Mouse (Mus musculus): ENCODE data around the gene Gm10401. TPM values are rescaled to one million over a fixed set of nuclear protein-coding genes. Genes with fewer than 3 reads are reported as not detected.

The Gm10401 gene
- polyA plus RNA-seq (2014; fragmentation: Illumina TruSeq; extraction: RNeasy Lipid Tissue Mini Kit (QIAGEN cat#74804); ENCODE audit: low read depth, low replicate concordance), result not detected

GRCm38 (mm10) chr5:115098195-115098594 is at the start of gene Gm10401:
Gene Gm10401, minus strand, starts transcription at chr5:115098295.

DNA sequence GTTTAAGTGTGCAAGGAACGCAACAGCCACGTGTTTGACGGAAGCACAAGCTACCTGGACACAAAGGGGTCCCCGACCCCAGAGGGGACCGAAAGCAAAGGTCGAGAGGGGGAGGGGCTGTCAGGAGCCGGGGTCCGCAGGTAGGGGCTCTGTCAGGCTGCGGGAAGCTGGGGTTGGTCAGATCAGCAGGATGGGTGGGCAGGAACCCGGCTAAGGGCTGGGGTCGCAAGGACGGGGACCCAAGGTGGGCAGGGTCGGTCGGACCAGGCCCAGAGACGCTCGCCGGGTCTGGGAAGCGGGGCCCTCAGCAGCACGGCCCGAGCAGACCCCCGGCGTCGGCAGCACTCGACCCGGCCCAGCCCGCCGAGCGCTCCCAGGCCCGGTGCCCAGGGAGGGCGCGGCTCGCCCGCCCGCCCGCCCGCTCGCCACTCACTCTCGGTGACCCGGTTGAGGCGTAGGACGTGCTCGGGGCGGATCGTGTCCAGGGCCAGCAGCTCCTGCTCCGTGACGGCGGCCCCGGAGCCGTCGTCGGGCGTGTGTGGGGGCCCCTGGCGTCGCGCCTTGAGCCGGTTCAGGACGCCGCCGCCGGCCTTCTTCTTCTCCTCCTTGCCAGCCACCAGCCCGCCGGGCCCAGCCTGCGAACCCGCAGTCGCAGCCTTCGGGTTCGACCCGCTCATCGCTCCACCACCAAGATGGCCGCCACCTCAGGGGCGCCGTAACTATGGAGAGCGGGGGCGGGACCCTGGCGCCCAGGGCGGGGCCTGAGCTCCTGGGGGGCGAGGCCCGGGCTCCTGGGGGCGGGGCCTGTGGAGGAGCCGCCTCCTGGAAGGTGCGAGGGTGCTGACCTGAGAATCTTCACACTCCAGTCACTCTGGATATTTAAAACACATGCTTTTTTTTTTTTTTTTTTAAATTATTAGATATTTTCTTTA is 36.4 kb upstream of the Gm10401 start, which contains the start of gene Unc119b:
Gene Unc119b, minus strand, starts transcription at position 742 of the 932 bp plus-strand sequence.

DNA sequence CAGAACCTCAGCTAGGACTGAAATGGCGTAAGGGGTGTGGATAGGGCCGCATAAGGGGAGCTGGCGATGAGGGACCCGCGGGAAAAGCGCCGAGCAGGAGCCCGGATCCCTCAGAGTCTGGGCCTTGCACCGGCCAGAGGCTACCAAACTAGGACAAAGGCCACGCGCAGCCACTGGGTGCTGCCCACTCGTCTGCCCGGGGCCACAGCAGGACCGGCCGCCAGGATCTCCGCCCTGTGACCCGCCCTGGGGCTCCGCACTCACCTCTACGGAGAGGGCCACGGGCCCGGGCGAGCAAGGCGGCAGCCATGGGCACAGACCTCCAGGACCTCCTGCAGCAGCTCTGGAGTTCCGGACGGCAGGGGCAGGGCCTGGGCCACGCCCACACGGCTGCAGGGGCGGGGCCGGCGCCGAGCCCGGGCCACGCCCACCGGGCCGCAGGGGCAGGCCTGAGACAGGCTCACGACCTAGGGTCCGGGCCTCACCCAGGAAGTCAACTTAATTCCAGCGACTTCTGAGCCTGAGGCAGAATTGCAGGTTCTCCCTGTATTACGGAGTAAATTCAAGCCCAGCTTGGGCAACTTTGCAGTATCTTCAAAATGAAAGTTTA is 21.0 kb upstream of the Gm10401 start, which contains the start of gene Acads:
Gene Acads, minus strand, starts transcription at position 386 of the 610 bp plus-strand sequence.

Other genes with a start within 250 kb of the Gm10401 start
- gene 4930519G04Rik, start 244.6 kb downstream of the Gm10401 start, polyA plus RNA-seq (2014; fragmentation: Illumina TruSeq; extraction: RNeasy Lipid Tissue Mini Kit (QIAGEN cat#74804); ENCODE audit: low read depth, low replicate concordance), result not detected
- not detected for gene Gm9936, start 239.6 kb downstream of the Gm10401 start, polyA plus RNA-seq (2014; fragmentation: Illumina TruSeq; extraction: RNeasy Lipid Tissue Mini Kit (QIAGEN cat#74804); ENCODE audit: low read depth, low replicate concordance)
- 34.3 TPM for gene Oasl2, start 201.4 kb downstream of the Gm10401 start, polyA plus RNA-seq (2014; fragmentation: Illumina TruSeq; extraction: RNeasy Lipid Tissue Mini Kit (QIAGEN cat#74804); ENCODE audit: low read depth, low replicate concordance)
- not detected for gene Oasl1, start 175.1 kb downstream of the Gm10401 start, polyA plus RNA-seq (2014; fragmentation: Illumina TruSeq; extraction: RNeasy Lipid Tissue Mini Kit (QIAGEN cat#74804); ENCODE audit: low read depth, low replicate concordance)
- 1.5 TPM for gene 2210016L21Rik, start 156.1 kb downstream of the Gm10401 start, polyA plus RNA-seq (2014; fragmentation: Illumina TruSeq; extraction: RNeasy Lipid Tissue Mini Kit (QIAGEN cat#74804); ENCODE audit: low read depth, low replicate concordance)
- not detected for gene Hnf1a, start 127.2 kb downstream of the Gm10401 start, polyA plus RNA-seq (2014; fragmentation: Illumina TruSeq; extraction: RNeasy Lipid Tissue Mini Kit (QIAGEN cat#74804); ENCODE audit: low read depth, low replicate concordance)
- gene Sppl3, start 87.2 kb downstream of the Gm10401 start, polyA plus RNA-seq (2014; fragmentation: Illumina TruSeq; extraction: RNeasy Lipid Tissue Mini Kit (QIAGEN cat#74804); ENCODE audit: low read depth, low replicate concordance), result 59.7 TPM
- gene Acads, start 21.1 kb upstream of the Gm10401 start, polyA plus RNA-seq (2014; fragmentation: Illumina TruSeq; extraction: RNeasy Lipid Tissue Mini Kit (QIAGEN cat#74804); ENCODE audit: low read depth, low replicate concordance), result 4.9 TPM
- 6.2 TPM for gene Unc119b, start 36.7 kb upstream of the Gm10401 start, polyA plus RNA-seq (2014; fragmentation: Illumina TruSeq; extraction: RNeasy Lipid Tissue Mini Kit (QIAGEN cat#74804); ENCODE audit: low read depth, low replicate concordance)
- gene Mlec, start 59.9 kb upstream of the Gm10401 start, polyA plus RNA-seq (2014; fragmentation: Illumina TruSeq; extraction: RNeasy Lipid Tissue Mini Kit (QIAGEN cat#74804); ENCODE audit: low read depth, low replicate concordance), result 156 TPM
- gene Cabp1, start 96.1 kb upstream of the Gm10401 start, polyA plus RNA-seq (2014; fragmentation: Illumina TruSeq; extraction: RNeasy Lipid Tissue Mini Kit (QIAGEN cat#74804); ENCODE audit: low read depth, low replicate concordance), result 1.4 TPM
- 12.1 TPM for gene Pop5, start 137.5 kb upstream of the Gm10401 start, polyA plus RNA-seq (2014; fragmentation: Illumina TruSeq; extraction: RNeasy Lipid Tissue Mini Kit (QIAGEN cat#74804); ENCODE audit: low read depth, low replicate concordance)
- gene Rnf10, start 174.6 kb upstream of the Gm10401 start, polyA plus RNA-seq (2014; fragmentation: Illumina TruSeq; extraction: RNeasy Lipid Tissue Mini Kit (QIAGEN cat#74804); ENCODE audit: low read depth, low replicate concordance), result 35.5 TPM
- gene Coq5, start 181.4 kb upstream of the Gm10401 start, polyA plus RNA-seq (2014; fragmentation: Illumina TruSeq; extraction: RNeasy Lipid Tissue Mini Kit (QIAGEN cat#74804); ENCODE audit: low read depth, low replicate concordance), result 17.5 TPM
- gene Dynll1, start 202.7 kb upstream of the Gm10401 start, polyA plus RNA-seq (2014; fragmentation: Illumina TruSeq; extraction: RNeasy Lipid Tissue Mini Kit (QIAGEN cat#74804); ENCODE audit: low read depth, low replicate concordance), result 620 TPM
- 63.2 TPM for gene Srsf9, start 228.9 kb upstream of the Gm10401 start, polyA plus RNA-seq (2014; fragmentation: Illumina TruSeq; extraction: RNeasy Lipid Tissue Mini Kit (QIAGEN cat#74804); ENCODE audit: low read depth, low replicate concordance)
- gene Gatc, start 242.9 kb upstream of the Gm10401 start, polyA plus RNA-seq (2014; fragmentation: Illumina TruSeq; extraction: RNeasy Lipid Tissue Mini Kit (QIAGEN cat#74804); ENCODE audit: low read depth, low replicate concordance), result 71.1 TPM
- gene Triap1, start 242.9 kb upstream of the Gm10401 start, polyA plus RNA-seq (2014; fragmentation: Illumina TruSeq; extraction: RNeasy Lipid Tissue Mini Kit (QIAGEN cat#74804); ENCODE audit: low read depth, low replicate concordance), result 23.6 TPM

Measured in adrenal gland, adult 10 weeks (tissue).